Mouse (Mus musculus): ENCODE results near the gene Gm20716. TPM values are rescaled to one million over a fixed set of nuclear protein-coding genes. Genes with fewer than 3 reads are reported as not detected.

Gm20716 gene
- polyA plus RNA-seq, 1 experiment from 2014 or later: 19.5 TPM

Small RNAs within 50 kb of the gene (microRNA-seq; reads per million reads assigned to microRNA genes)
- not detected for gene Gm24561

Other genes with a start within 250 kb of the Gm20716 start
- gene Ripor3, start 219.7 kb downstream of the Gm20716 start, polyA plus RNA-seq (2015; fragmentation: Nextera tagmentation; extraction: Ambion mirVana): 2.3 TPM in 2 replicates
- gene Pard6b, start 149.4 kb downstream of the Gm20716 start, polyA plus RNA-seq (2015; fragmentation: Nextera tagmentation; extraction: Ambion mirVana): 10.8 and 12.8 TPM in 2 replicates
- gene Adnp, start 23.3 kb downstream of the Gm20716 start, polyA plus RNA-seq (2015; fragmentation: Nextera tagmentation; extraction: Ambion mirVana): 9.3 and 10.0 TPM in 2 replicates
- gene Dpm1, start 227 bp upstream of the Gm20716 start, polyA plus RNA-seq (2015; fragmentation: Nextera tagmentation; extraction: Ambion mirVana): 91.7 and 91.9 TPM in 2 replicates
- 6.8 and 7.8 TPM in 2 replicates for gene Mocs3, start 258 bp upstream of the Gm20716 start, polyA plus RNA-seq (2015; fragmentation: Nextera tagmentation; extraction: Ambion mirVana)
- gene Kcng1, start 51.4 kb upstream of the Gm20716 start, polyA plus RNA-seq (2015; fragmentation: Nextera tagmentation; extraction: Ambion mirVana): 0.26 and 0.35 TPM in 2 replicates